Mouse (Mus musculus) hindbrain, embryonic 14.5 days (tissue): ENCODE measurements around the gene Tshr. TPM values are rescaled to one million over a fixed set of nuclear protein-coding genes. Genes with fewer than 3 reads are reported as not detected.

Experiments
- ATAC-seq: fragments of 200-750 bp; cut with Nextera tagmentation; 2 replicates; pipeline ENCODE4 v1.8.0; 2017; ENCODE audit warnings: moderate number of reproducible peaks, mild to moderate bottlenecking, moderate TSS enrichment, moderate library complexity; ENCODE audit not compliant: low FRiP score
- DNase-seq: peaks from one replicate; pipeline ENCODE4 v3.0.0-alpha.2; 2015; ENCODE audit warnings: low spot score
- H3K27ac ChIP-seq: fragments of 300-500 bp; sonication (generic); 2 replicates; pipeline ENCODE4 v1.5.1; 2014; ENCODE audit warnings: mild to moderate bottlenecking, moderate library complexity
- H3K27me3 ChIP-seq: fragments of 300-500 bp; sonication (generic); 2 replicates; pipeline ENCODE4 v1.6.1; 2014; ENCODE audit warnings: mild to moderate bottlenecking, low read length, mixed read lengths; ENCODE audit not compliant: control insufficient read depth, insufficient read depth
- H3K36me3 ChIP-seq: fragments of 300-500 bp; sonication (generic); replicated peaks from 2 replicates; pipeline ENCODE4 v1.6.1; 2014; ENCODE audit not compliant: control insufficient read depth, insufficient read depth
- H3K4me1 ChIP-seq: fragments of 300-500 bp; sonication (generic); replicated peaks from 2 replicates; pipeline ENCODE4 v1.6.1; 2014; ENCODE audit warnings: antibody characterized with exemption, low read length, mixed read lengths; ENCODE audit not compliant: control insufficient read depth, insufficient read depth
- H3K4me2 ChIP-seq: fragments of 300-500 bp; sonication (generic); replicated peaks from 2 replicates; pipeline ENCODE4 v1.6.1; 2014; ENCODE audit warnings: mild to moderate bottlenecking, moderate library complexity
- H3K4me3 ChIP-seq: fragments of 300-500 bp; sonication (generic); replicated peaks from 2 replicates; pipeline ENCODE4 v1.5.1; 2014; ENCODE audit warnings: mild to moderate bottlenecking, low read length
- H3K9ac ChIP-seq: fragments of 300-500 bp; sonication (generic); 2 replicates; pipeline ENCODE4 v1.6.1; 2014
- H3K9me3 ChIP-seq: fragments of 300-500 bp; sonication (generic); 2 replicates; pipeline ENCODE4 v1.6.1; 2016; ENCODE audit warnings: low read length; ENCODE audit not compliant: control insufficient read depth
- WGBS: fragments of 180-500 bp; shearing (Covaris S2); extraction: QIAGEN DNeasy Blood & Tissue Kit; methylation state at CpG from one replicate; pipeline ENCODE4 v1.1.7; 2014; 5-methylcytosine and 5-hydroxymethylcytosine counted together
- polyA plus RNA-seq: library from polyadenylated mRNA; unstranded; fragments of >200 nt; fragmentation: Nextera tagmentation; extraction: Ambion mirVana; gene quantifications from 2 replicates; pipeline ENCODE4 v1.2.1, GENCODE M21; 2014

Tshr gene
- polyA plus RNA-seq, 1 experiment from 2014 or later = 0.88 TPM

DNA sequence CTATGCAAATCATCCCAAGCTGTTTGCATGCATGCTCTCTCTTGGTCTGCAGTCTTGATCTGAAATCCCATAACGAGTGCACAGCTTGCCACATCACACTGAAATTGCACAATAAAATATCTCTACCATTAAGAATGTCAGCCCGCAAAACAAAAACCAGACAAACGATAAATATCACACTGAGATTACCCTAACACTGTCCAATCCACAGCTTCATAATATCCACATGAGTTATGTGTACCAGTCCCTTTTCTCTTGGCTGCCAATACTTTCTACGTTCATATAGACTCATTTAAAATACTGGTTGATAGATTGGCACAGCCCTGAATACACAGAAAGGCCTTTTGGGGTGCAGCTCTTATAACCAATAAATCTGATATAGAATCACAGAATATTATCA, 102.0 kb downstream of the Tshr start:
- no peak overlapping the region for H3K4me3 ChIP-seq
- H3K9ac ChIP-seq = no peak overlapping the region
- no peaks in the 10 kb centered on the region for H3K36me3 ChIP-seq
- no peak overlapping the region for H3K4me2 ChIP-seq
- DNase-seq (no peak), ATAC-seq (no peak)
- no peaks in the 10 kb centered on the region for H3K9me3 ChIP-seq
- no peaks in the 10 kb centered on the region for H3K4me1 ChIP-seq
- no peaks in the 10 kb centered on the region for H3K27me3 ChIP-seq
- no peak overlapping the region for H3K27ac ChIP-seq
- WGBS = 84% methylated on average over 4 of the region's 4 CpGs

DNA sequence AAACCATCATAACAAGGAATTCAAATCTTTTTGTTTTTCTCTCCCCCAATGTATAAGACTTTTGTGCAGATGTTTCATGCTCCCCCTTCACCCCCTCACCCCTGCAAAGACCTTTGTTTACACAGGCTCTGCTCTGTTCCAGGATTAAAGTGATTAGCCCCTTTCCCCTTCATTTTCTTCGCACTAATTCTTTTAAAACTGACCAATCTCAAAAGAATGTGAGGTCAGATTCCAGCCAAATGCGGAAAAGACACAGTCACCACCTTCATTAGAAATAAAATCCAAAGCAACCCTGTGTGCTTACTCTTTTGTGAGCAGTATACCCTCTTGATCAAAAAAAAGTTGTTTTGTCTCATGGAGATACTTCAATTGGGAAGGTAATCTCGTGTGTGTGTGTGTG, 104.0 kb downstream of the Tshr start:
- no peak overlapping the region for H3K27ac ChIP-seq
- H3K4me2 ChIP-seq = no peak overlapping the region
- ATAC-seq (no peak), DNase-seq (no peak)
- no peaks in the 10 kb centered on the region for H3K9me3 ChIP-seq
- no peak overlapping the region for H3K9ac ChIP-seq
- no peaks in the 10 kb centered on the region for H3K4me1 ChIP-seq
- 59% methylated on average over 3 of the region's 3 CpGs for WGBS
- no peaks in the 10 kb centered on the region for H3K36me3 ChIP-seq
- H3K27me3 ChIP-seq = no peaks in the 10 kb centered on the region
- H3K4me3 ChIP-seq = no peak overlapping the region

DNA sequence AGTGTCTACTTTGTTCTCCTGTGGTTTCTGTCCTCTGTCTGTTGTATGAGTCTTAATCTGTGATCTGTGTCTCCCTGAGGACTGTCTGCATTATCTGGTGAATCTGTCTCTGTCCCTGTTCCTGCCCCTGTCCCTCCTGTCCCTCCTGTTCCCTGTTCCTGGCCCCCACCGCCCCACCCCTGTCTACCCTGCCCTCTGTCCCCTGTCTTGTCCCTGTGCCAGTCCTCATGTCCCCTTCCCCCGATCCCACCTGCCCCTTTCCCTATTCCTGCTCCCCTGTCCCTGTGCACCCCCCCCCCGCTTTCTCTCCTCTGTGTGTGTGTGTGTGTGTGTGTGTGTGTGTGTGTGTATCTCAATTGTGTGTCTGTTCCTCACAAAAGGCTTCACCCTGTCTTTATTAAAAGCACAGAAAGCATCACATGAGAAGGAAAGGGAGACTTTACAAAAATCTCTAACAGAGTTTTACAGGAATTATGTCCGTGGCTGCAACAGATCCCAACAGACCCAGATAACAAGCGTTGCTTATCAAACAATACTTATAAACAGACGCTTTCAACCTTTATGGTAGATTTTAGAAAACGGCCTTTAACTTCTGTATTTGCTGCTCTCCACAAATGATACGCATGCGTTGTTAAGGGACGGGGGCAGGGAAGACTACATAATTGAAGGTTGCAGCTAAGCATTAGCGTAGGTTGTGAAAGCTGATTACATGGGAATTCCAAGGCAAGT, 111.3 kb downstream of the Tshr start:
- Histone ChIP-seq H3K4me3 (no peak overlapping the region), H3K4me1 (peaks cover 7% of the 10 kb centered on the region; the same call in 1 of the 2 replicates), H3K9me3 (no peaks in the 10 kb centered on the region), H3K27ac (peak overlapping the region; percentile 44; the same call in 1 of the 2 replicates), H3K4me2 (0 out of 2 replicates have a peak overlapping the region, but pooled peaks have one; percentile 13), H3K36me3 (no peaks in the 10 kb centered on the region), H3K27me3 (no peaks in the 10 kb centered on the region), H3K9ac (no peak overlapping the region)
- ATAC-seq = no peak
- DNase-seq = no peak
- WGBS = 48% methylated on average over 10 of the region's 11 CpGs

DNA sequence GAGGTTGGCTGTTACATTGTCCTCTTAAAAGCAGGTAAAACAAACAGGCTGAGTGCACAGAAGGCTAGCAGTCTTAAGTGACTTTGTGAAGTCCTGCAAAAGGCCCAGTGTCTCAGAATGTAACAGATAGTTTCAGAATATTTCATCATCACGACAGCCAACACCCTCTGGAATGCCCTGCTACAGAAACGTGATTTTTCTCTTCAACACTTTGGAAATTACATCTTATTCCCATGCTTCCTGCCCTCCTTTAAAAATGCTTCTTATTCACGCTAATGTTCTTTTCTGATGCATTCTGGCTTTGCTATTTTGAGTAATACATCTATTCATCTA, 111.8 kb downstream of the Tshr start:
- 0 out of 2 replicates have a peak overlapping the region, but pooled peaks have one; percentile 13 for H3K4me2 ChIP-seq
- no peaks in the 10 kb centered on the region for H3K27me3 ChIP-seq
- H3K4me3 ChIP-seq = no peak overlapping the region
- H3K27ac ChIP-seq = peak overlapping the region; percentile 44; the same call in 1 of the 2 replicates
- H3K4me1 ChIP-seq = peaks cover 7% of the 10 kb centered on the region; the same call in 1 of the 2 replicates
- DNase-seq = no peak
- H3K9ac ChIP-seq = no peak overlapping the region
- no peaks in the 10 kb centered on the region for H3K9me3 ChIP-seq
- H3K36me3 ChIP-seq = no peaks in the 10 kb centered on the region
- no peak for ATAC-seq
- 52% methylated on average over 3 of the region's 3 CpGs for whole genome bisulfite sequencing

DNA sequence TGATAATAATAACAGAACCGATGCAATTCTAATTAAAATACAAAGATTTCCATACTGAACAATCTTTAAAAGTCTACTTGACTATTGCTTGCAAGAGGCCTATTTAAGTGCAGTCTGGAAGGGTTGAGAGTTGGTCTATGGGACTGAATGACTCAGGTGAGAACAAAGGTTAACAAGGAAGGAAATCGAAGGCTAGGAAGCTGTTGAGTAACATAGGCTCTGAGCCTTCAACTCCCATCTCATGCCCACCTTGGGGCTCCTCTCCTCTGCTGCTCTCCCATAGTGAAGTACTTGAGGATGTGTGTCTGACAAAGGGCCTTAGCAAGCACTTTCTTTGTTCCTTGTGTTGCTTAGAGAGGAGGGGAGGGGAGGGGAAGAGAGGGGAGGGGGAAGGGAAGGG, 116.1 kb downstream of the Tshr start:
- ATAC-seq (no peak), DNase-seq (no peak)
- no peak overlapping the region for H3K27ac ChIP-seq
- no peak overlapping the region for H3K9ac ChIP-seq
- H3K4me1 ChIP-seq = peaks cover 7% of the 10 kb centered on the region; the same call in 1 of the 2 replicates
- H3K36me3 ChIP-seq = no peaks in the 10 kb centered on the region
- no peak overlapping the region for H3K4me3 ChIP-seq
- no peaks in the 10 kb centered on the region for H3K9me3 ChIP-seq
- WGBS = 93% methylated on average over 2 of the region's 2 CpGs
- no peaks in the 10 kb centered on the region for H3K27me3 ChIP-seq
- H3K4me2 ChIP-seq = no peak overlapping the region

DNA sequence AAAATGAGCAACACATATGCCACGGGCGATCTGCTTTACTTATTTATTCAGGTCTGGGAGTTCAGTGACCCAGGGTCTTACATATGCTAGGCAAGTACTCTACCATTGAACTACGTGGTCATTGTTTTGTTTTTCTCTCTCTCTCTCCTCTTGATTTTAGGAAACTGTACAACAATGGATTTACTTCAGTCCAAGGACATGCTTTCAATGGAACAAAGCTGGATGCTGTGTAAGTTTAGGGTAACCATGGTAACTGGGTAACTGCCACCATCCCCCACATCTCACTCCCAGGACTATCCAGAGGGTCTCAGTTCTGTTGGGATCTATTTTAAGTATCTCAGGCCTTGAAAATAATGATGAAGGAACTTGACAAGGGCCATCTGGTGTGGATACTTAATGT, 127.4 kb downstream of the Tshr start:
- 32% methylated on average over 3 of the region's 3 CpGs for WGBS
- 0 out of 2 replicates have a peak, but pooled peaks cover 4% of the 10 kb centered on the region for H3K4me1 ChIP-seq
- no peak for DNase-seq
- H3K36me3 ChIP-seq = no peaks in the 10 kb centered on the region
- no peak overlapping the region for H3K27ac ChIP-seq
- no peaks in the 10 kb centered on the region for H3K27me3 ChIP-seq
- H3K9ac ChIP-seq = no peak overlapping the region
- no peak for ATAC-seq
- no peaks in the 10 kb centered on the region for H3K9me3 ChIP-seq
- H3K4me2 ChIP-seq = no peak overlapping the region
- H3K4me3 ChIP-seq = no peak overlapping the region

DNA sequence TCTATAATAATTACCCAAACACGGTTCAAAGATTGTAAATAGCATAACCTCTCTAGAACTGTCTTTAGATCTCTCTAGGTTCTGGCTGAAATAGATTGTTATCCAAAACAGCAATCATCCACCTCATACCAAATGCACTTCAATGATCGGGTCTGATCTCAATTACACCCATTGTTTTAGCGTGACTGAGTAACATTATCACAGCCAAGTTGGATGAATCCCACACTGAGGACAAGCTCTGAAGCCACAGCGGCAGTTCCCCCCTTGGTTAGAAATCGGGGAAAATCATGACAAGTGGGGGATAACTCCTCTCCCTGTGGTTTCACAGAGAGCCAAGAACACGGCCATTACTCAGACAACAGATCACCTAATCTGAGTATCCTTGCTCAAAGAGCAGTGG, 129.6 kb downstream of the Tshr start:
- 70% methylated on average over 6 of the region's 6 CpGs for WGBS
- H3K9ac ChIP-seq = no peak overlapping the region
- ATAC-seq = no peak
- no peaks in the 10 kb centered on the region for H3K27me3 ChIP-seq
- H3K4me3 ChIP-seq = no peak overlapping the region
- no peak overlapping the region for H3K4me2 ChIP-seq
- no peaks in the 10 kb centered on the region for H3K36me3 ChIP-seq
- no peak overlapping the region for H3K27ac ChIP-seq
- DNase-seq = no peak
- H3K4me1 ChIP-seq = 0 out of 2 replicates have a peak, but pooled peaks cover 4% of the 10 kb centered on the region
- no peaks in the 10 kb centered on the region for H3K9me3 ChIP-seq

DNA sequence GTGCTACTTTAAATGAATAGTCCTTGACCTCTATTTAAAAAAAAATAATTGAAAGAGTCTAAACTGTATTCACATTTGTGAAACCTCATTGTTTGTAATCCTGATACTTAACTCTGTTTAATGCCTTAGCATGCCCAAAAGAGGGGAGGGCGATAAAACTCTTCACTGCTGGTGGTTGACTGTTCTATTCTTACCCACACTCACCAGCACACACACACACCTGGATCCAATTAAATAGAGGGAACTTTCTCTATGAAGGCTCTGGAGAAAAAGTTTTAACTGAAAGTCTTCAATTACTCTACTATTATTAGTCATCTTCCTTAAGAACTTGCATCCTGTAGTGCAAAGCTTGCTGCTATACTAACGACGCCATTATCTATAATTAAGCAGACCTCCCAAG, 133.4 kb downstream of the Tshr start:
- Histone ChIP-seq H3K27ac (no peak overlapping the region), H3K4me1 (no peaks in the 10 kb centered on the region), H3K36me3 (no peaks in the 10 kb centered on the region), H3K4me3 (no peak overlapping the region), H3K9me3 (no peaks in the 10 kb centered on the region), H3K4me2 (no peak overlapping the region), H3K9ac (no peak overlapping the region), H3K27me3 (no peaks in the 10 kb centered on the region)
- DNase-seq (no peak), ATAC-seq (no peak)
- 69% methylated on average over 3 of the region's 3 CpGs for WGBS

DNA sequence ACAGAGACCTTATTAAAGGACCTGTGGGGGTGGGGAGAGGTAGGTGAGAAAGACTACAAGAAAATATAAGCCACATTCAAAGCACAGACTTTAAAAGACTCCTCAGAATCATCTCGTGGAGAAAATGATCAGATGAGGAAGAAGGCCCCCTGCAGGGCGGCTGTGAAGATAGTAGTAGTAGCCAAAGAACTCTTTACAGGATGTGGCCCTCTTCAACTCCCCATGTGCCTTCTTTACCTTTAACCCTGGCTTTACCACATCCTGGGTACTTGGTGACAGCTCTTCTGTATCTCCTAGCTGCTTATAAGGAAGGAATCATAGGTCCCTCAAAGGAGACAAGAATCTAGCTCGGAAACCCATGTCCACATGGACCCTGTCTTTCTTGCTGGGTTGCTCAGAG, 139.3 kb downstream of the Tshr start:
- Histone ChIP-seq H3K27me3 (no peaks in the 10 kb centered on the region), H3K4me3 (no peak overlapping the region), H3K4me2 (no peak overlapping the region), H3K27ac (no peak overlapping the region), H3K36me3 (no peaks in the 10 kb centered on the region), H3K4me1 (no peaks in the 10 kb centered on the region), H3K9ac (no peak overlapping the region), H3K9me3 (no peaks in the 10 kb centered on the region)
- WGBS = 72% methylated on average over 3 of the region's 3 CpGs
- no peak for ATAC-seq
- DNase-seq = no peak

DNA sequence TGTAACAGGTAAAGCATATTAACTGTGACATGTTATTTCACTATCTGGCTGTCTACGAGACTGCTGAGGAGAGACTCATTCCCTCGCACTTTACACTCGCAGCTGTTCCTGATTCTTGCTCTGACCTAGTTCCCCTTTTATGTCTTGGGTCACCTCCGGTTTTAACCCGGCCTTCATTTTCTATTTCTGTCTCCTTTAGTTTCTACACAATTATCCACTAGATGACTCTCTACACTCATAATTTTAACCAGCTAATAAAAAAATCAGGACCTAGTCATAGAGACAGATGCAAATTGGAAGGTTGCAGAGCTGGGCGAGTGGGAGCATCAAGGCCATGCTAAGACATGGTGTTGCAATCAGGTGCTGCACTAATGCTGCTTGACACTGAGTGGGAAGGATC, 150.2 kb downstream of the Tshr start:
- H3K27ac ChIP-seq = no peak overlapping the region
- ATAC-seq = no peak
- H3K4me1 ChIP-seq = no peaks in the 10 kb centered on the region
- no peak for DNase-seq
- H3K36me3 ChIP-seq = no peaks in the 10 kb centered on the region
- H3K9me3 ChIP-seq = no peaks in the 10 kb centered on the region
- H3K27me3 ChIP-seq = no peaks in the 10 kb centered on the region
- no peak overlapping the region for H3K4me2 ChIP-seq
- H3K9ac ChIP-seq = no peak overlapping the region
- no peak overlapping the region for H3K4me3 ChIP-seq
- WGBS = 95% methylated on average over 6 of the region's 6 CpGs
